Mouse (Mus musculus) G1E (cell line): ENCODE measurements around the gene Ankrd55.

ENCODE experiments used
- CTCF ChIP-seq: IDR thresholded peaks from 2 replicates; pipeline ENCODE4 v1.5.1; 2012; ENCODE audit warnings: low read depth, low read length, inconsistent platforms, mixed read lengths
- GATA1 ChIP-seq: IDR thresholded peaks from 2 replicates; pipeline ENCODE4 v1.6.1; 2012; ENCODE audit warnings: borderline replicate concordance, low read length, inconsistent platforms, mixed read lengths
- GATA2 ChIP-seq: IDR thresholded peaks from 2 replicates; pipeline ENCODE4 v1.6.1; 2012; ENCODE audit warnings: low read depth, low read length, inconsistent platforms, borderline replicate concordance
- POLR2AphosphoS5 ChIP-seq: IDR thresholded peaks from 2 replicates; pipeline ENCODE4 v1.6.1; 2012; ENCODE audit warnings: low read depth, low read length, inconsistent platforms; ENCODE audit not compliant: insufficient replicate concordance
- TAL1 ChIP-seq: conservative IDR thresholded peaks from 2 replicates; pipeline ENCODE4 v1.6.1; 2012; ENCODE audit warnings: low read depth, low read length, inconsistent platforms, mixed read lengths

DNA sequence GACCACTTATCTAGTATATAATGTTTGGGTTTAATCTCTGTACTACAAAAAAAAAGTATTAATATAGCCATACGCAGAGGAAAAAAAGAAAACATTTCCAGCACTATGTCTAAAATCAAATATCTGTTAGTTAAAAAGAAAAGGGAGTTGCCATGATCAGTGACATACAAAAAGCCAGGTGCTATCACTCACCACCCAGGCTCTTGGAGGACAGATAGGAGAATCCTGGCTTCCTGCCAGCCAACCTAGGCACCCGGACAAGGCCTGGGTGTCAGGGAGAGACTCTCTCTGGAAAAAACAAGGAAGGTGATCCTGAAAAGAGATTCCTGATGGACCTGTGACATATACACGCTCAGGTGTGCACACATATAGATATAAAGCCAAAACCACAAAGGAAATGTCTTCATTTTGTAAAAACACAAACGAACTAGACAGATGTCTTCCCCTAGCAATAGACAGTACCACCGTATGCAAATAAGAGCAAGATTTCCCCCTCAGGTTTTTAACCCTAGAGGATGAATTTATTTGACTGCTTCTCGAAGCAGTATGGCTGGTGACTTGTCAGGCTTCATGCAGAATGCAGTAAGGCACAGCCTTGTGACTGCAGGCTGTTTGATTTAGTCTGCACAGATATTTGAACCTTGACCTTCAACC lies 553 bp upstream of the Ankrd55 start:
- TF ChIP-seq CTCF: no peak
- TF ChIP-seq GATA1: no peak
- TF ChIP-seq GATA2: no peak
- TF ChIP-seq TAL1: no peak
- TF ChIP-seq POLR2AphosphoS5: no peak
